Mouse (Mus musculus): ENCODE data around the gene Fam241a. TPM values are rescaled to one million over a fixed set of nuclear protein-coding genes. Genes with fewer than 3 reads are reported as not detected.

Fam241a gene
- polyA plus RNA-seq, 1 experiment from 2014 or later: 2.0 TPM

- DNase-seq (ENCODE audit: low spot score): no peak
- Histone ChIP-seq H3K27ac (no peak overlapping the region), H3K27me3 (ENCODE audit: low read depth, poor library complexity, severe bottlenecking) (no peaks in the 10 kb centered on the region), H3K4me3 (no peak overlapping the region), H3K4me1 (peaks cover 5% of the 10 kb centered on the region; the same call in 1 of the 2 replicates), H3K9me3 (replicated peaks) (no peaks in the 10 kb centered on the region), H3K36me3 (no peaks in the 10 kb centered on the region)
- 89% methylated on average over 8 of the region's 8 CpGs for WGBS
Measured at GRCm38 (mm10) chr3:127841926-127842325, 54.2 kb downstream of the Fam241a start.

GRCm38 (mm10) chr3:127837972-127838644 is 58.0 kb downstream of the Fam241a start:
- H3K27ac ChIP-seq: peak overlapping the region; percentile 94
- 33% methylated on average over 8 of the region's 8 CpGs for WGBS
- no peak for DNase-seq (ENCODE audit: low spot score)

GRCm38 (mm10) chr3:127837154-127837865 is 58.8 kb downstream of the Fam241a start, which contains the start of gene Ap1ar:
Gene Ap1ar (minus strand): TSS chr3:127837523.
- WGBS: under 1% methylated on average over 86 of the region's 89 CpGs
- H3K9me3 ChIP-seq (replicated peaks): no peaks in the 10 kb centered on the region
- H3K27ac ChIP-seq: peak within 1 kb of the TSS; percentile 94
- no peaks in the 10 kb centered on the region for H3K27me3 ChIP-seq (ENCODE audit: low read depth, poor library complexity, severe bottlenecking)
- H3K36me3 ChIP-seq: peaks cover 6% of the 10 kb centered on the region
- peaks cover 19% of the 10 kb centered on the region for H3K4me1 ChIP-seq
- DNase-seq (ENCODE audit: low spot score): peak; percentile 97
- H3K4me3 ChIP-seq: peak within 1 kb of the TSS; percentile 87

More at GRCm38 (mm10) chr3:127837972-127838644, 58.0 kb downstream of the Fam241a start:
- H3K36me3 ChIP-seq: no peaks in the 10 kb centered on the region
- H3K9me3 ChIP-seq (replicated peaks): no peaks in the 10 kb centered on the region
- peak overlapping the region; percentile 87 for H3K4me3 ChIP-seq
- no peaks in the 10 kb centered on the region for H3K27me3 ChIP-seq (ENCODE audit: low read depth, poor library complexity, severe bottlenecking)
- H3K4me1 ChIP-seq: peaks cover 19% of the 10 kb centered on the region

- Histone ChIP-seq H3K4me1 (peaks cover 19% of the 10 kb centered on the region), H3K27ac (peak overlapping the region; percentile 94), H3K27me3 (ENCODE audit: low read depth, poor library complexity, severe bottlenecking) (no peaks in the 10 kb centered on the region), H3K9me3 (replicated peaks) (no peaks in the 10 kb centered on the region), H3K4me3 (peak overlapping the region; percentile 87), H3K36me3 (peaks cover 8% of the 10 kb centered on the region)
- WGBS: 0% methylated on average over 17 of the region's 17 CpGs
- DNase-seq (ENCODE audit: low spot score): no peak
Measured at GRCm38 (mm10) chr3:127836798-127837153, 59.3 kb downstream of the Fam241a start.

- peaks cover 19% of the 10 kb centered on the region for H3K4me1 ChIP-seq
- no peak overlapping the region for H3K4me3 ChIP-seq
- DNase-seq (ENCODE audit: low spot score): no peak
- no peaks in the 10 kb centered on the region for H3K27me3 ChIP-seq (ENCODE audit: low read depth, poor library complexity, severe bottlenecking)
- H3K36me3 ChIP-seq: peaks cover 11% of the 10 kb centered on the region
- no peaks in the 10 kb centered on the region for H3K9me3 ChIP-seq (replicated peaks)
- 92% methylated on average over 6 of the region's 6 CpGs for WGBS
- H3K27ac ChIP-seq: no peak overlapping the region
Measured at GRCm38 (mm10) chr3:127835594-127835993, 60.5 kb downstream of the Fam241a start.

GRCm38 (mm10) chr3:127834040-127834439 is 62.1 kb downstream of the Fam241a start:
- Histone ChIP-seq H3K27me3 (ENCODE audit: low read depth, poor library complexity, severe bottlenecking) (no peaks in the 10 kb centered on the region), H3K36me3 (peaks cover 11% of the 10 kb centered on the region), H3K9me3 (replicated peaks) (no peaks in the 10 kb centered on the region), H3K27ac (no peak overlapping the region), H3K4me1 (peaks cover 19% of the 10 kb centered on the region), H3K4me3 (no peak overlapping the region)
- 89% methylated on average over 4 of the region's 4 CpGs for WGBS
- no peak for DNase-seq (ENCODE audit: low spot score)

- no peak overlapping the region for H3K4me3 ChIP-seq
- peaks cover 11% of the 10 kb centered on the region for H3K36me3 ChIP-seq
- H3K4me1 ChIP-seq: peaks cover 8% of the 10 kb centered on the region
- no peaks in the 10 kb centered on the region for H3K9me3 ChIP-seq (replicated peaks)
- no peaks in the 10 kb centered on the region for H3K27me3 ChIP-seq (ENCODE audit: low read depth, poor library complexity, severe bottlenecking)
- DNase-seq (ENCODE audit: low spot score): no peak
- 65% methylated on average over 6 of the region's 6 CpGs for WGBS
- H3K27ac ChIP-seq: no peak overlapping the region
Measured at GRCm38 (mm10) chr3:127831079-127831478, 65.0 kb downstream of the Fam241a start.

- Histone ChIP-seq H3K4me3 (no peak overlapping the region), H3K27ac (no peak overlapping the region), H3K36me3 (peaks cover 11% of the 10 kb centered on the region), H3K27me3 (ENCODE audit: low read depth, poor library complexity, severe bottlenecking) (no peaks in the 10 kb centered on the region), H3K9me3 (replicated peaks) (no peaks in the 10 kb centered on the region), H3K4me1 (no peaks in the 10 kb centered on the region)
- WGBS: 89% methylated on average over 10 of the region's 10 CpGs
- no peak for DNase-seq (ENCODE audit: low spot score)
Measured at GRCm38 (mm10) chr3:127830183-127830582, 65.9 kb downstream of the Fam241a start.

GRCm38 (mm10) chr3:127827123-127827522 is 69.0 kb downstream of the Fam241a start:
- Histone ChIP-seq H3K27ac (no peak overlapping the region), H3K27me3 (ENCODE audit: low read depth, poor library complexity, severe bottlenecking) (no peaks in the 10 kb centered on the region), H3K4me1 (no peaks in the 10 kb centered on the region), H3K9me3 (replicated peaks) (no peaks in the 10 kb centered on the region), H3K4me3 (no peak overlapping the region), H3K36me3 (peaks cover 7% of the 10 kb centered on the region)
- WGBS: 69% methylated on average over 7 of the region's 7 CpGs
- no peak for DNase-seq (ENCODE audit: low spot score)

- WGBS: 88% methylated on average over 7 of the region's 7 CpGs
- no peaks in the 10 kb centered on the region for H3K9me3 ChIP-seq (replicated peaks)
- no peaks in the 10 kb centered on the region for H3K27me3 ChIP-seq (ENCODE audit: low read depth, poor library complexity, severe bottlenecking)
- peaks cover 13% of the 10 kb centered on the region for H3K36me3 ChIP-seq
- DNase-seq (ENCODE audit: low spot score): no peak
- no peak overlapping the region for H3K4me3 ChIP-seq
- H3K27ac ChIP-seq: no peak overlapping the region
- H3K4me1 ChIP-seq: no peaks in the 10 kb centered on the region
Measured at GRCm38 (mm10) chr3:127826503-127826902, 69.6 kb downstream of the Fam241a start.

GRCm38 (mm10) chr3:127823886-127824863 is 71.9 kb downstream of the Fam241a start:
- Histone ChIP-seq H3K4me3 (no peak overlapping the region), H3K27ac (no peak overlapping the region), H3K4me1 (no peaks in the 10 kb centered on the region), H3K36me3 (peaks cover 27% of the 10 kb centered on the region), H3K9me3 (replicated peaks) (no peaks in the 10 kb centered on the region), H3K27me3 (ENCODE audit: low read depth, poor library complexity, severe bottlenecking) (no peaks in the 10 kb centered on the region)
- no peak for DNase-seq (ENCODE audit: low spot score)
- 88% methylated on average over 17 of the region's 17 CpGs for WGBS

GRCm38 (mm10) chr3:127821209-127821608 is 74.9 kb downstream of the Fam241a start:
- peaks cover 13% of the 10 kb centered on the region for H3K4me1 ChIP-seq
- H3K9me3 ChIP-seq (replicated peaks): no peaks in the 10 kb centered on the region
- H3K27ac ChIP-seq: no peak overlapping the region
- 93% methylated on average over 5 of the region's 5 CpGs for WGBS
- no peaks in the 10 kb centered on the region for H3K27me3 ChIP-seq (ENCODE audit: low read depth, poor library complexity, severe bottlenecking)
- no peak overlapping the region for H3K4me3 ChIP-seq
- no peak for DNase-seq (ENCODE audit: low spot score)
- peaks cover 44% of the 10 kb centered on the region for H3K36me3 ChIP-seq

Data from limb, embryonic 10.5 days (tissue).